ENCODE assay signal across 10 mouse cellular contexts in the genomic region with DNA sequence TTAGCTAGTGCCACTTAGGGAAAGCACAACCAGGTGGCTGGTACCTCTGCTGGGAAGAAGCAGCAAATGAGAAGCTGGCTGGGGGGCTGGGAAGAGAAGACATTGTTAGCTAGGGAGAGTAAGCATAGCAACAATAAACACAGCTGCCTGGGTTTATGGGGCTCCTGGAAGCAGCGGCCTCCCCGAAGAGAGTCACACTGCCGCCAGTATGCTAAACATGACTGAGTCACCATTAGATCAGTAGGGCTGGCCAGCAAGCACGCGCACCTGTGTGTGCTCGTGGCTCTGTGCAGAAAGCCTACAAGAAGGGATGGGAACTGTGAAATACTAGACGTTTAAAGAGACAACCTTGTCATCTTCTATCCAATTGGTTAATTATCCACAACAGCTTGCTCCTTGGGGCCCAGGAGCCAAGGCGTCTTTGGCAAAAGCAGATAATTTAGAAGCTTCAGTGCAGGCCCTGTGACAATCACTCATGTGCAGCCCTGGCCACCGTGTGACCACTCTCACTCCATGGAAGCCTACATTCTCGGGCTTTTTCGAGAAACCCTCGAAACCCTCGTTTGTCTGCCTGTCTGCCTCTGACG. TPM values are rescaled to one million over a fixed set of nuclear protein-coding genes. Genes with fewer than 3 reads are reported as not detected.
DNase-seq lines count a peak whose midpoint lies in the region; ATAC-seq lines count a peak whose summit lies in the region.
"Had no signal": no experiment of that assay in that cellular context is flagged by ENCODE, and none has a peak within 500 bp of the region (broad histone marks: within the 10 kb centered on the region; RNA-seq: fewer than 3 reads in every experiment).

No protein-coding gene starts in this region.

- no peak for DNase-seq in forebrain, embryonic 10.5 days (ENCODE audit: extremely low spot score, low spot score)
- peak; percentile 62 for DNase-seq in layer of hippocampus, adult 9-11 months
- no peak for DNase-seq in layer of hippocampus, adult 9-10 months (ENCODE audit: low spot score)
- no peak for DNase-seq in forebrain, embryonic 14.5 days (ENCODE audit: low spot score)
- DNase-seq in ovary, postnatal 36 days (ENCODE audit: low spot score) = no peak
- DNase-seq in liver, embryonic 11.5 days (ENCODE audit: low spot score) = no peak
- DNase-seq: liver, postnatal 0 days had no signal

- H3K27ac ChIP-seq in forebrain, embryonic 10.5 days = 0 out of 2 replicates have a peak overlapping the region, but pooled peaks have one; percentile 11
- H3K27ac ChIP-seq in forebrain, embryonic 12.5 days = no peak overlapping the region
- H3K27ac ChIP-seq in forebrain, embryonic 14.5 days (ENCODE audit: low read depth, low read length) = peak overlapping the region; percentile 39; the same call in 1 of the 2 replicates
- H3K27ac ChIP-seq in macrophage = peak overlapping the region; percentile 83
- no peak overlapping the region for H3K27ac ChIP-seq in liver, embryonic 11.5 days (ENCODE audit: low read depth, low read length)
- H3K27ac ChIP-seq: embryonic facial prominence, embryonic 12.5 days had no signal

- H3K4me2 ChIP-seq in forebrain, embryonic 12.5 days = no peak overlapping the region
- H3K4me2 ChIP-seq in forebrain, embryonic 14.5 days (ENCODE audit: low read length) = no peak overlapping the region
- no peak overlapping the region for H3K4me2 ChIP-seq in liver, embryonic 11.5 days
- H3K4me2 ChIP-seq: embryonic facial prominence, embryonic 12.5 days had no signal

- H3K79me2 ChIP-seq in macrophage (ENCODE audit: inconsistent target) = no peaks in the 10 kb centered on the region

- H3K4me3 ChIP-seq in forebrain, embryonic 10.5 days = no peak overlapping the region
- no peak overlapping the region for H3K4me3 ChIP-seq in forebrain, embryonic 12.5 days (replicated peaks)
- no peak overlapping the region for H3K4me3 ChIP-seq in forebrain, embryonic 14.5 days (ENCODE audit: low read depth, low read length)
- H3K4me3 ChIP-seq in macrophage (ENCODE audit: inconsistent target) = no peak overlapping the region
- H3K4me3 ChIP-seq in liver, embryonic 11.5 days (ENCODE audit: low read depth, low read length) = no peak overlapping the region
- H3K4me3 ChIP-seq: embryonic facial prominence, embryonic 12.5 days had no signal

- WGBS in forebrain, embryonic 10.5 days = 64% methylated on average over 14 of the region's 14 CpGs
- 55% methylated on average over 14 of the region's 14 CpGs for WGBS in forebrain, embryonic 12.5 days
- WGBS in forebrain, embryonic 14.5 days = 56% methylated on average over 14 of the region's 14 CpGs
- WGBS in macrophage (ENCODE audit: missing documents) = 92% methylated on average over 14 of the region's 14 CpGs
- 63% methylated on average over 14 of the region's 14 CpGs for WGBS in liver, embryonic 11.5 days

- no peak overlapping the region for H3K9ac ChIP-seq in forebrain, embryonic 12.5 days
- H3K9ac ChIP-seq in forebrain, embryonic 14.5 days (ENCODE audit: low read length) = 0 out of 2 replicates have a peak overlapping the region, but pooled peaks have one; percentile 13
- no peak overlapping the region for H3K9ac ChIP-seq in liver, embryonic 11.5 days (ENCODE audit: low read depth, low read length)
- H3K9ac ChIP-seq: embryonic facial prominence, embryonic 12.5 days; liver, postnatal 0 days had no signal

- H3K36me3 ChIP-seq in forebrain, embryonic 10.5 days (replicated peaks) = no peaks in the 10 kb centered on the region
- H3K36me3 ChIP-seq in forebrain, embryonic 12.5 days (replicated peaks) = no peaks in the 10 kb centered on the region
- H3K36me3 ChIP-seq in forebrain, embryonic 14.5 days (ENCODE audit: control insufficient read depth, insufficient read depth, low read length) = no peaks in the 10 kb centered on the region
- no peaks in the 10 kb centered on the region for H3K36me3 ChIP-seq in macrophage (ENCODE audit: inconsistent target)
- H3K36me3 ChIP-seq in liver, embryonic 11.5 days (ENCODE audit: control insufficient read depth, insufficient read depth, low read length) = no peaks in the 10 kb centered on the region
- H3K36me3 ChIP-seq: embryonic facial prominence, embryonic 12.5 days had no signal

- H3K9me3 ChIP-seq in forebrain, embryonic 10.5 days = no peaks in the 10 kb centered on the region
- H3K9me3 ChIP-seq in forebrain, embryonic 12.5 days = no peaks in the 10 kb centered on the region
- no peaks in the 10 kb centered on the region for H3K9me3 ChIP-seq in forebrain, embryonic 14.5 days (replicated peaks; ENCODE audit: control insufficient read depth, low read length)
- no peaks in the 10 kb centered on the region for H3K9me3 ChIP-seq in liver, embryonic 11.5 days (ENCODE audit: control insufficient read depth, low read length)
- H3K9me3 ChIP-seq: embryonic facial prominence, embryonic 12.5 days had no signal

- no peak for ATAC-seq in forebrain, embryonic 12.5 days (ENCODE audit: low FRiP score)
- ATAC-seq in forebrain, embryonic 14.5 days = no peak
- no peak for ATAC-seq in liver, embryonic 11.5 days (replicated peaks; ENCODE audit: low FRiP score)
- ATAC-seq: liver, postnatal 0 days had no signal

- no peaks in the 10 kb centered on the region for H3K27me3 ChIP-seq in forebrain, embryonic 10.5 days (ENCODE audit: poor library complexity, severe bottlenecking)
- H3K27me3 ChIP-seq in forebrain, embryonic 12.5 days = no peaks in the 10 kb centered on the region
- no peaks in the 10 kb centered on the region for H3K27me3 ChIP-seq in forebrain, embryonic 14.5 days (replicated peaks; ENCODE audit: control insufficient read depth, insufficient read depth, low read length)
- no peaks in the 10 kb centered on the region for H3K27me3 ChIP-seq in liver, embryonic 11.5 days (replicated peaks; ENCODE audit: control insufficient read depth, insufficient read depth, low read length)
- H3K27me3 ChIP-seq: embryonic facial prominence, embryonic 12.5 days had no signal

- H3K4me1 ChIP-seq in forebrain, embryonic 10.5 days = peaks cover 45% of the 10 kb centered on the region
- peaks cover 30% of the 10 kb centered on the region for H3K4me1 ChIP-seq in forebrain, embryonic 12.5 days
- H3K4me1 ChIP-seq in forebrain, embryonic 14.5 days (ENCODE audit: control insufficient read depth, insufficient read depth, low read length) = peaks cover 10% of the 10 kb centered on the region
- peaks cover 3% of the 10 kb centered on the region for H3K4me1 ChIP-seq in liver, embryonic 11.5 days (replicated peaks; ENCODE audit: control insufficient read depth, insufficient read depth, low read length)

RNA-seq across cellular contexts. Expression of a gene that starts 9.8 kb away (rescaled TPM):
- polyA plus RNA-seq in forebrain, embryonic 10.5 days (2016; fragmentation: Nextera tagmentation; extraction: Ambion mirVana) = 24.3 and 25.1 TPM in 2 replicates
- polyA plus RNA-seq in forebrain, embryonic 12.5 days (2016; fragmentation: Nextera tagmentation; extraction: Ambion mirVana) = 17.4 and 18.1 TPM in 2 replicates
- 8.0 and 12.0 TPM in 2 replicates for polyA plus RNA-seq in forebrain, embryonic 14.5 days (2014; fragmentation: Nextera tagmentation; extraction: Ambion mirVana)
- total RNA-seq in macrophage (2018; cell fraction: chromatin; rRNA removed) = 10 to 100 TPM in 6 of 26 experiments, 1 to 10 TPM in 14, under 1 TPM in 5, not detected in 1; 0.49 to 44.1 (median 3.7) TPM
- total RNA-seq in macrophage (2018; cell fraction: cytosol; rRNA removed) = 10 to 100 TPM in 13 of 26 experiments, 1 to 10 TPM in 13; 1.9 to 36.8 (median 12.2) TPM
- 10 to 100 TPM in 12 of 26 experiments, 1 to 10 TPM in 14; 2.5 to 46.6 (median 8.3) TPM for total RNA-seq in macrophage (2018; cell fraction: nucleus; rRNA removed)
- polyA plus RNA-seq in macrophage (2018) = 12.4 to 25.8 TPM (median 25.7 TPM) in 3 replicates
- 11.3 and 12.2 TPM in 2 replicates for polyA plus RNA-seq in liver, embryonic 11.5 days (2014; fragmentation: Nextera tagmentation; extraction: Ambion mirVana)

Comparison
In these comparisons a context has a peak if more than half of its experiments do, and no peak if none do; other contexts are left out.
1. H3K27ac ChIP-seq: peak in forebrain, embryonic 10.5 days (single experiment), forebrain, embryonic 14.5 days (single experiment) and macrophage (single experiment); none in forebrain, embryonic 12.5 days (single experiment) and liver, embryonic 11.5 days (single experiment).